Mouse (Mus musculus) brain, adult 10 weeks (tissue): ENCODE measurements around the gene Vmn1r20. TPM values are rescaled to one million over a fixed set of nuclear protein-coding genes. Genes with fewer than 3 reads are reported as not detected.

ENCODE experiments used
- polyA plus RNA-seq: library from polyadenylated mRNA; stranded (reverse); fragments of 350-450 nt; fragmentation: Illumina TruSeq; extraction: RNeasy Lipid Tissue Mini Kit (QIAGEN cat#74804); gene quantifications from one replicate; pipeline ENCODE4 v1.2.3, GENCODE M21; 2015; ENCODE audit warnings: low read depth, low replicate concordance

Gene Vmn1r20
- not detected for polyA plus RNA-seq

DNA sequence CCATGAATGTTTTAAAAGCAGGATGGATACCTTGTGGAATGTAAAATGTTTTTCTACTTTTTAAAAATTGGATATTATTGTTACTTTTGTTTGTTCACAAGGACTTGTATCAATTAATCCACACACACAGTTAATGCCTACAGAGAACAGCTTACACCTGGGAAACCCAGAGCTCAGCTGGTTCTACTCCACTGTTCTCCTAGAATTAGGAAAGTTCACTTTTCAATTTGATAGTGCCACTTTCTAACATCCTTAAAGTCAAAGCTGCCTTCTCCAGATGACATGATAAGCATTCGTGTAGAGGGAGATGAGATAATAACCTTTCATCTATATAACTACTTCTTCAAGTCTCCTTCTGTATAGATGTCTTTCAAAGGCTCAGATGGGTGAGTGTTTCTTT is at the start of gene Vmn1r20:
Gene Vmn1r20 (plus strand): TSS at position 301 of the 400 bp plus-strand sequence.

DNA sequence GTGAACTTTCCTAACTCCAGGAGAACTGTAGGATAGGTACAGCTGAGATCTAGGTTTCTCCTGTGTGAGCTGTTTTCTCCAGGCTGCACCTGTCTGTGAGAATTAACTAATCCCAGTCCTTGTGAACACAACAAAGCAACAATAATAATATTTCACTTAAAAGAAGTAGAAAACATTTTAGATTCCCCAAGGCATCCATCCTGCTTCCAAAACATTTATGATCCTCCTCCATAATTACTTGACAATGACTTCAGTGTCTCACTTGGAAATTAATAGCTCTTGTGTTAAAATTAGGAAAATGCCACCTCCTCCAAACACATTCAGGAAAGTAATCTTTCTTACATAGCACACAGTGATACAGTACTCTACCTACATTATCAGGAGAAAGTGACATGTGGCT is 33.0 kb upstream of the Vmn1r20 start, which contains the start of gene Vmn1r18:
Gene Vmn1r18 (minus strand): TSS at position 101 of the 400 bp plus-strand sequence.

DNA sequence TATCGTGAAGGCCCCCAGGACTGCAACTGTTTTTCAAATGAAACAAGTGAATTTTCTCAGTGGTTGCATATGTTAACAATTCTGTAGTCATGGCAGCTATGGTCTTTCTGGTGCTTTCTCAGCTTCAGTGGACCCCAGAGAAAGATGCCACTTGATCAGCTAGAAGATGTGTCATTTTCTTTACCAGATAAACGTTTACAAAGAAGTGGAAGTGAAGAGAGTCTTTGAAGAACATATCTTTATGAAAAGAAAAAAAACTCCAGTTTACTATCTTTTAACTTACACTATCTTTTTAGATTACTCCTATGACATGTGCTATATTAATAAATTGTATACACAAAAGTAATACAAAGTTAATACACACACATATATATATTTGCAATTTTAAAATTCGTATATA is 25.2 kb upstream of the Vmn1r20 start, which contains the start of gene Vmn1r19:
Gene Vmn1r19 (plus strand): TSS at position 301 of the 400 bp plus-strand sequence.

Other genes starting within 250 kb of the Vmn1r20 start
- not detected for gene Vmn1r13, start 225.6 kb upstream of the Vmn1r20 start, polyA plus RNA-seq
- not detected for gene Vmn1r14, start 197.2 kb upstream of the Vmn1r20 start, polyA plus RNA-seq
- gene Vmn1r15, start 171.0 kb upstream of the Vmn1r20 start, polyA plus RNA-seq, result not detected
- gene Vmn1r16, start 99.4 kb upstream of the Vmn1r20 start, polyA plus RNA-seq, result not detected
- gene Vmn1r17, start 65.2 kb upstream of the Vmn1r20 start, polyA plus RNA-seq, result not detected
- gene Vmn1r18, start 33.1 kb upstream of the Vmn1r20 start, polyA plus RNA-seq, result not detected
- not detected for gene Vmn1r19, start 25.1 kb upstream of the Vmn1r20 start, polyA plus RNA-seq
- gene Ppm1k, start 106.5 kb downstream of the Vmn1r20 start, polyA plus RNA-seq, result 36.2 TPM
- gene Herc6, start 152.1 kb downstream of the Vmn1r20 start, polyA plus RNA-seq, result 10.3 TPM